Mouse (Mus musculus): ENCODE data around the gene Dnm3.

- TF ChIP-seq CTCF (IDR thresholded peaks at IDR 0.05; ENCODE audit: low read depth, low read length) (no peak), EP300 (IDR thresholded peaks at IDR 0.05; ENCODE audit: insufficient read depth, low read depth, low read length) (no peak), POLR2A (IDR thresholded peaks at IDR 0.05; ENCODE audit: insufficient read depth, low read length) (no peak)
Measured at GRCm38 (mm10) chr1:162157659-162158058, 320.2 kb downstream of the Dnm3 start.
